Mouse (Mus musculus) CD8-positive naive resting alpha-beta T cell, adult 2 months (primary cell): ENCODE results near the gene Srbd1.

ENCODE experiments used
- DNase-seq, 2 experiments: peaks; one replicate each; pipeline ENCODE4 v3.0.0; 2022; ENCODE audit warnings: low read depth in 2 of 2, low spot score in 2 of 2

The Srbd1 gene

DNA sequence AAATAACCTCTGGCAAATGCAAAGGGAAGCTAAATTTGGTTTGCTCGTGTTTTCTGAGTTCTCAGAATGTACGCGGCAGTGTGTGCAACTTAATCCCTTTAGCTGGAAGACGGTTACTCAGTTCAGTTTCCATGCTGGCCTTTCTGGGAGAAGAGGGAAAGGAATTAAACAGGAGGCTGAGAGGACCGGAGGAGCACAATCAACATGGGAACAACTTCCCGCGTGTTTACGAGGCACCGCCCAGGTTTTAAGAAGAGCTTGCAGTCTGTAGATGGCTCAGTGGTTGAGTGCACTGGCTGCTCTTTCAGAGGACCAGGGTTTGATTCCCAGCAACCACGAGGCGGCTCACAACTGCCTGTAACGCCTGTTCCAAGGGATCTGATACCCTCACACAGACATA is 109.8 kb downstream of the Srbd1 start:
- DNase-seq, result no peak

- no peak for DNase-seq
Observed at GRCm38 (mm10) chr17:86034641-86035040, 110.3 kb downstream of the Srbd1 start.

- DNase-seq, result no peak
Observed at GRCm38 (mm10) chr17:86032113-86032714, 112.8 kb downstream of the Srbd1 start.

DNA sequence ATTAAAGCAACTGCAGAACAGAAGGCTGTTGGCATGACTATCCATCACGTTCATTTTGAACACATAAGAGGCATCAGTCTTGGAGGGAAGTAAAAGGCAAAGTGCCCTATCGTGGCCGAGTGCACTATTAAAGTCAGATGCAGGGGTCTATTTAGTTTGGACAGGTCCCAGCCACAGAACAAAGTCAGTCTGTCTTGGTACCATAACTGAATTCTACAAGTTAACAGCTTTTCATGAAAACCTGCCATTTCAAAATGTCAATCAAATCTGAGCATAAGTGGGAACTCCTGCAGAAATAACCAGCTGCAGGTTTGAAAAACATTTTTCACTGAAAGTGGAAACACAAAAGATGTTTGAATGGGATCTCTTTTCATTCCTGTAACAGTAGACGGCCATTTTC is 115.0 kb downstream of the Srbd1 start:
- DNase-seq, result no peak

DNA sequence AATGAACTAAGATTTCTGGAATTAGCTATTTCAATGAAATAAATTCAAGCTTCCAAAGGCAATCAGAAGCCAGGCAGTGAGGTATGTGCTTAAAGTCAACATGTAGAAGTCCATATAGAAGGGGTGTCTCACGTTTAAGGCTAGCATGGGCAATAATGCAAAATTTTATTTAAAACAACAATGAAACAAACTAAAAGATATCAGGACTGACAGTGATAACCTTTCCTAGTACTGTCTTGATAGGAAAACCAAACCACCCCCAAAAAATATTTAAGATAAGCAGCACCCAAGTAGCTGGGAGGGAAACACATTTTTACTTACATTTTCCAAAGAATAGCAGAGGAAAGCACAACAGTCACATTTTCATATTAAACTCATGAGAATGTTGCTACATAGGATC is 115.8 kb downstream of the Srbd1 start:
- DNase-seq, result no peak

DNA sequence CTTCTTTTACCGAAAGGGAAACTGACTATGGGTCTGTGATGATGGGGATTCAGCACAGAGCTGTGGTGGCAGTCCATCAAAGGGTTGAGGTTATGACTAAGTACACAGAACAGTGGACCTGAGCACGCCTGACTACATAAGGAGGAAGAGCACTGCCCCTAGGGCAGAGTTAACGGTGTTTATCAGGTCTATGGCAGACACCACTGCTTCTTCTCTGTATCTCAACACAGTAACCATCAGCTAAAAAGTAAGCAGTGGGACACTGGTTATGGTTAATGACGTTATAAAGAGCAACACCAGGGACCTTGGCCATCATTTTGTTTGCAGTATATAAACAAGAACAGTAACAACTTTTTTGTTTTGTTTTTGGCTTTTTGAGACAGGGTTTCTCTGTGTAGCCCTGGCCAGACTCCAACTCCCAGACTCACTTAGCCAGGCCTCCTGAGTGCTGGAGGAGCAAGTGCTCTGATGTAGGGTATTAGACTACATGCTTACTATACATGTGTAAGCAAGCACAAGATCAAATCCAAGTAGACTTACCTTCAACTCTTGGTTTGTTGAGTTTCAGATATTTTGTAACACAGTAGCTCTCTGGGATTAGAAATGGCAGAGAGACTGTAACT is 117.3 kb downstream of the Srbd1 start:
- no peak for DNase-seq

DNA sequence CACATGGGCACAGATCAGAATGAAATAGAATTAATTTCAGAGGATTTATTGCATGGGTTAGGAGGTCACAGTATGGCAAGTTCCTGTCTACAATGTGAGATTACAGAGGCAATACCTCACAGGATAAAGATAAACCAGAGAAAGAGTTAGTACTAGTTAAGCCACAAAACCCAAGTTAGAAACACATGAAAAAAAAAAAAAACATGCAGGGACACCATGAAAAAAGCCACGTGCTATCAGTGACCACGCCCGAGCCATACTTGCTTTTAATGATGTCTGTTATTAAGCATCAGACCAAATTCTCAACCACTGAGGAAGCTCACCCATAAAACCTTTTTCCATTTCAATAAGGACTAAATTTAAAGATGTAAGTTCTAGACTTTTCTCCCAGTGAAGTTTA is 120.4 kb downstream of the Srbd1 start:
- DNase-seq, result no peak

DNA sequence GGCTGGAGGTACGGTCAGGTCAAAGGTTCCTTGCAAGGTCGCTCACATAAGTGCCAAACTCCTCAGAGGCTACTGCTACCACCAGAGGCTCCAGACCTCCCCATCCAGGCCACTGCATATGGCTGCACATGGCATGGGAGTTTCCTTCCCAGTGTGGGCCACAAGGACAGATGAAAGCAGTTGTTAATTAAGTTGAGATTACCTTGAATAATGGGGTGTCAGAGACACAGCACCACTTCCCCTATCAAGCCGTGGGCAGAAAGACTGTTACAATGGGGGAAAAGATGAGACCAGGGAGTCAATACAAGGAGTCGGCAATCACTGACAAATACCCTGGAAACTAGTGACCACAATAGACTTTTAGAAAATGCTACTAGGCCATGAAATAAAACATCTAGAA is 122.6 kb downstream of the Srbd1 start:
- no peak for DNase-seq

GRCm38 (mm10) chr17:86021815-86022214 is 123.2 kb downstream of the Srbd1 start:
- no peak for DNase-seq

DNA sequence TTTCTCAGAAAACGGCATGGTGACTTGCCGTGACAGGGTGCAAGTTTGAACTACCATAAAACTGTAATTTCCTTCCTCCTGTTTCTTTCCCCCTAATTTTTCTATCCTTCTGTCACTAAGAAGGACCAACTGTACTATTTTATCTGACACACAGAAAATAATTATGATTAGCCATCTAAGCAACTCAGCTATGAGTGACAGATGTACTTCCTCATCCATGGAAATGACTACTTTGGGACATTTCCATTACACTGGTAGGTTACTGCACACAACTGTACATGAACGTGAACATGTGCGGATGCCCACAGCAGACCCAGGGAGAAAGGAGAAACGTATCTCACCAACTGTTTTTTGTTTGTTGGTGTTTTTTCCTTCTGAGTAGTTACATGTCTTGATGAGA is 123.7 kb downstream of the Srbd1 start:
- DNase-seq, result no peak

- no peak for DNase-seq
Observed at GRCm38 (mm10) chr17:86019793-86020192, 125.2 kb downstream of the Srbd1 start.

GRCm38 (mm10) chr17:86014246-86014645 is 130.7 kb downstream of the Srbd1 start:
- no peak for DNase-seq

GRCm38 (mm10) chr17:86012576-86012975 is 132.4 kb downstream of the Srbd1 start:
- no peak for DNase-seq

DNA sequence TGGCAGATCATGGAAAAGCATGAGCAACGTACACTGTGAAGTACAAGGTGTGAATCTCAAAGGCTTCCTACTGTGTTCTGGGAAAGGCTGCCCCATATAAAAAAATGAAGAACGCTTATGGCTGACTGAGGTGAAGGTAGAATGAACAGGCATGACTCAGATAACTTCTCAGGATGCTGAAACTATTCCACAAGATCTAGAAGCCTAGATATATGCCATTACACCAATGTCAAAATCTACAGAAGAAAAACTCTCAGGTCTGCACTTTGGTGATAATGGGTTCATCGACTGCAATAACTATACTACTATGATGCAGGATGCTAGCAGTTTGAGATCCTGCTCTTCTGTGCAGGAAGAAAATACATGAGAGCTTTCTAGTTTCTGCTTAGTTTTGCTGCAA is 133.1 kb downstream of the Srbd1 start:
- no peak for DNase-seq

DNA sequence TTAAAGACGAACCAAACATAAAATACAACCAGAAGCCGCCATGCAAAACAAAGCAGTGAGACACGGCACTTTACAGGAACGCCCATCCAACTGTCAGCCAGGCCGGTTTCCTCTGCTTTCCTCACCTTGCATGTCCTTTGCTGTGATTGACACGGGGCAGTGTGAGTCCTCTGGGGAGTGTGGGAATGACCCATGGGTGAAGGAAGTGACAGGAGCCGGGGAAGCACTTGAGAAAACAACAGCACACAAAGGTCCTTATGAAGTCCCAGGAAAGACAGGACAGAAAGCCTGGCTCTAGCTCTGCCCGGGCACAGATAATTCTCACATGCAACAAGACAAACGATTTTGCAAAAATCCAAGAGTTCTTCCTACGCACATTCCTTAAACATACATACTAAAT is 136.6 kb downstream of the Srbd1 start:
- no peak for DNase-seq

GRCm38 (mm10) chr17:86002113-86002512 is 142.9 kb downstream of the Srbd1 start:
- DNase-seq, result no peak

DNA sequence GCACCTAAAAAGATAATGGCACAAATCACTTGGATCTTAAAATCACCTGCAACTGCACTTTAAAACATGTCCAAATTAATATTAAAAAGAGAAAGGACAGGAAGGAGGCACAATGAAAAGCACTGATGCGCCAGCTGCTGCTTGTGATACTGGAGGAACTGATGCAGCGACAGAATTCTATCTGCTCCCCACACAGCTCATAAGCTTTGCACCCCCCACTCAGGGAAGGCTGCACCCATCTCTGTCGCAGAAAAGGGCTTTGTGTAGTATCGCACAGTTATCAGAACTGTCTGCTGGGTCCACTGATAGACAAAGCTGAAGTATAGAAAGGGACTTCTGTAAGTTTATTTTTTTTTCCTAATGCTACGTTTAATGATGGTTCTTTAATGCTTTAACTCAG is 143.3 kb downstream of the Srbd1 start:
- DNase-seq, result no peak

DNA sequence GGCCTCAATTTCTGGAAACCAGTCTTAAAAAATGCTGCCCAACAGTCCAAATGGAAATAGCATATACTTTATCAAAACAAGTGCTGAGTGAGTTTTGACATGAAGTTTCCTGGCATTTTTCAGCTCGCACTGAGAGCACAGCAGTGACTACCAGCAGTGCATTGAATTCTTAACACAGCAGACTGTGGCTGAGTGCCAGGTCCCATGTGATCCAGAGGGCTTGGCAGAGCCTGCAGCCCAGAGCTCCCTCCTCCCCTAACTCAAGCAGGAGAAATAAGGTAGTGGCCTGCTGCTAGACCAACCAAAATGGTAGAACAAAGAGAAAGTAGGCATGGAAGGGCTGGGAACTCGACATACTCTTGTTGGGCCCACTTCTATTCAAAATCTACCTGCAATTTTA is 149.2 kb downstream of the Srbd1 start:
- DNase-seq, result no peak

- DNase-seq, result no peak
Observed at GRCm38 (mm10) chr17:85995086-85995485, 149.9 kb downstream of the Srbd1 start.

- no peak for DNase-seq
Observed at GRCm38 (mm10) chr17:85989058-85989769, 155.8 kb downstream of the Srbd1 start.

DNA sequence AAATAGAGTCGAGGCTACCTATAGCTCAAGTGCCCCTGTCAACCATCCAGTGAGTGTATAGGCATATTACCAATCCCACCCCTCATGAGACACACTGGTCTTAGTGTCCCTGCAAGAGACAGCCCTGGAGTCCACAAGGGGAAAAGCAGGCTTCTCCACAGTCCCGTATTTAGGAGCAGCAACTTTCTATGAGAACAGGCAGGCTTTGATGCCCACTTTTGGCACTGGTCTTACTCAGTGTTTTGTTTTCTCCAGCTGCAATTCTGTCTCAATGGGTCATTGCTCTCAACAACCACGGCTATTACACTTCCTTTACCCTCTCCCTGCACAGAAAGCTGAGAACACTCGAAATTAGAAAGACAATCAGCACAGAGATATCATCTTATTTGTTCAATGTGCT is 157.4 kb downstream of the Srbd1 start:
- DNase-seq, result no peak

DNA sequence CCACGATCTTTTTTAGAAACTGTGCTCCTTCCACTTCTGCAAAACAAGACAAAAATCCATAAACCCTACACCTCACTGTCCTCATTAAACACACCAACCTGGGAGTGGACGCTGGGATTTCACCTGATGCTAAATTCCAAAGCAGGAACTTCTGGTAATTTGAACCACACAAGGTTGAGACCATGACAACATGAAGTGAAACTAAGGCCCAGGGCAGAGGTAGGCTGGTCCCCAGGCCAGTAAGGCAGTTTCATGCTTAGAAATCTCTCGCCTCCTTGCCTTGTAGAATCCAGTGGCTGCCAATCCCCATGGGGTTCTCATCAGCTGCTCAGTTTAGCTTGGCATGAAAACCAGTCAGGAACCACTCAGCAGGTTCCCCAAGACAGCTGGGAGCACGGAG is 158.4 kb downstream of the Srbd1 start:
- DNase-seq, result no peak

DNA sequence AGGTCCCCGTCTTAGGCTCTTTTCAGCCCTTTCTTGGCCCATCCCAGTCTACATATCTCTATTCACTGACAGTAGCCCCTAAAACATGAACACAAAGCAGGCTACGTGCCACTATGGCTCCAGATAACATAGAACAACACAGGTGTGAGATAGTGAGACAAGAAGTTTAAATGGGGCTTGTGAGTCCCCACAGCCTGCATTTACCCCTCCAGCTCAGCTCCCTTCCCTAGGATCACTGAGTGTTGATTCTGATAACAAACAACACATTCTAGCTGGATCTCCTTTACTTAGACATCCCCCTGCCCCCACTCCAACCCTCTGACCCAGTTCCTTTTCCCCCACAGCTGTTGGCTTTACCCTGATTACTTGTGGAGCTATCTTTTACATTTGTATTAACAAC is 158.8 kb downstream of the Srbd1 start:
- DNase-seq, result no peak
